Mouse (Mus musculus) limb, embryonic 14.5 days (tissue): ENCODE data around the gene Tcaf3. TPM values are rescaled to one million over a fixed set of nuclear protein-coding genes. Genes with fewer than 3 reads are reported as not detected.

Source experiments
- ATAC-seq: fragments of 200-750 bp; cut with Nextera tagmentation; 2 replicates; pipeline ENCODE4 v1.8.0; 2017; ENCODE audit warnings: low read depth, moderate number of reproducible peaks, moderate TSS enrichment; ENCODE audit not compliant: low FRiP score
- DNase-seq: peaks from one replicate; pipeline ENCODE4 v3.0.0-alpha.2; 2015; ENCODE audit warnings: low spot score
- H3K27ac ChIP-seq: fragments of 300-500 bp; sonication (generic); replicated peaks from 2 replicates; pipeline ENCODE4 v1.5.1; 2014; ENCODE audit warnings: low read depth, mild to moderate bottlenecking, low read length, moderate library complexity, mixed read lengths
- H3K27me3 ChIP-seq: fragments of 300-500 bp; sonication (generic); 2 replicates; pipeline ENCODE4 v1.6.1; 2014; ENCODE audit warnings: low read length, mixed read lengths; ENCODE audit not compliant: control insufficient read depth, insufficient read depth
- H3K36me3 ChIP-seq: fragments of 300-500 bp; sonication (generic); 2 replicates; pipeline ENCODE4 v1.6.1; 2014; ENCODE audit warnings: mild to moderate bottlenecking, low read length, moderate library complexity, mixed read lengths; ENCODE audit not compliant: control insufficient read depth, insufficient read depth
- H3K4me1 ChIP-seq: fragments of 300-500 bp; sonication (generic); 2 replicates; pipeline ENCODE4 v1.6.1; 2014; ENCODE audit warnings: antibody characterized with exemption, low read length, mixed read lengths; ENCODE audit not compliant: control insufficient read depth, insufficient read depth
- H3K4me2 ChIP-seq: fragments of 300-500 bp; sonication (generic); replicated peaks from 2 replicates; pipeline ENCODE4 v1.6.1; 2014; ENCODE audit warnings: low read depth, mild to moderate bottlenecking, low read length, moderate library complexity; ENCODE audit not compliant: severe bottlenecking
- H3K4me3 ChIP-seq: fragments of 300-500 bp; sonication (generic); replicated peaks from 2 replicates; pipeline ENCODE4 v1.5.1; 2014; ENCODE audit warnings: low read length
- H3K9ac ChIP-seq: fragments of 300-500 bp; sonication (generic); 2 replicates; pipeline ENCODE4 v1.6.1; 2014; ENCODE audit warnings: mild to moderate bottlenecking, low read depth, low read length, moderate library complexity; ENCODE audit not compliant: severe bottlenecking
- H3K9me3 ChIP-seq: fragments of 300-500 bp; sonication (generic); 2 replicates; pipeline ENCODE4 v1.6.1; 2016; ENCODE audit warnings: low read length; ENCODE audit not compliant: control insufficient read depth
- POLR2A ChIP-seq: fragments of 200-500 bp; IDR thresholded peaks from 2 replicates; pipeline ENCODE4 v1.8.0; 2012; ENCODE audit warnings: inconsistent platforms, mild to moderate bottlenecking, moderate library complexity, borderline replicate concordance; ENCODE audit not compliant: insufficient read depth, insufficient read length; ENCODE audit errors: extremely low read depth
- WGBS: fragments of 180-500 bp; shearing (Covaris S2); extraction: QIAGEN DNeasy Blood & Tissue Kit; methylation state at CpG from one replicate; pipeline ENCODE4 v1.1.7; 2014; 5-methylcytosine and 5-hydroxymethylcytosine counted together
- polyA plus RNA-seq, 2 experiments: library from polyadenylated mRNA; depleted of rRNA in 1 of 2; stranded (reverse) in 1 of 2; unstranded in 1 of 2; fragments of >200 nt; fragmentation: Nextera tagmentation in 1 of 2; extraction: Ambion mirVana in 1 of 2; gene quantifications; 2 replicates each; pipeline versions ENCODE4 v1.2.1 to v1.2.3; 2012 to 2014

Gene Tcaf3
- polyA plus RNA-seq, 2 experiments: not detected

DNA sequence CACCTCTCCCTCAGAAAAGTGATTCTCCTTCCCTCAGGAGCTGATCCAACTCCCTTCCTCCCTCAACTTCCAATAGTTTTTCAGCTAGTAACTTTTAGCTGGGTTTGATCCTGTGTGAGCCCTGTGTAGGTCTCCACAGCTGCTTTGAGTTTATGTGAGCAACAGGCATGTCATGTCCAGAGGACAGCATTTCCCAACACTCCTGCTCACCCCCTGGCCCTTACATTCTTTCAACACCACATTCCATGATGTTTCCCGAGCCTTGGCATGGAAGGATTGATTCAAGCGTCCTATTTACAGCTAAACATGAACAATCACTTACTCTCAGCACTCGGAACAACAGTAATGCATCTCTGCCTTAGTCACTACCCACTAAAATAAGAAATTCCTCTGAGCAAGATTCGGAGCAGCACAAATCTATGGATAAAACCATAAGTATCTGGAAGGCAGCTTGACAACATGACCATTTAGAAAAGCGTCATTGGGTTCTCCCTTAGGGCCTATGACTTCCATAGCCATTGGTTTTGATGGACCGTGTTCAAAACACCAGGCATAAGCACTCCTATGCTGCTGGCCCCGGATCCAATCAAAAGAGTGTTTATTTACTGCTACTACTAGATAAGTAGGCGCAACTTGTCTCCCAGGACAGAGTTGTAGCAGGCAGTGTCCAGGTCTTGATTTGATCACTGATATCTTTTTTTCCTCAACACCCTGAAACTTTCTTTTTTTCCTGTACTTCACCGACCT is 14.6 kb downstream of the Tcaf3 start:
- 53% methylated on average over 9 of the region's 9 CpGs for WGBS
- no peak for ATAC-seq
- Histone ChIP-seq H3K9me3 (no peaks in the 10 kb centered on the region), H3K27me3 (no peaks in the 10 kb centered on the region), H3K27ac (no peak overlapping the region), H3K9ac (no peak overlapping the region), H3K4me2 (no peak overlapping the region; the same call in 1 of the 2 replicates), H3K4me3 (no peak overlapping the region), H3K4me1 (no peaks in the 10 kb centered on the region), H3K36me3 (no peaks in the 10 kb centered on the region)
- no peak for TF ChIP-seq POLR2A
- DNase-seq: no peak

DNA sequence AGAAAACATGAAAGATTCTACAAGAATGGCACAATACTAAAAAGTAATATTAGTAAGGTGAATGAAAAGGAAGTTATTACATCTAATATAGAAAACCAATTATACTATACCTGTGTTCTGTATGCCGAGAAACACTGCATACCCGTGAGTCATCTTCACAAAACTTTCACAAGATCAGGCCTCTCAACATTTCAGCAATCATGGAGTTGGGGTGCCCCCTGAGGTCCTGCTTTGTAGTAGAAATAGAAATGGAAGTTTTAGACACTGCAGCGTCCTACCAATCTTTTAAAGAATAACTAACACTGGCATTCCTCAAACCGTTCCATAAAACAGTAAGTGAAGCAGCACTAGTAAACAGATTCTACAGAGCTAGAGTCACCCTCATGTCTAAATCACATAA is 18.8 kb downstream of the Tcaf3 start:
- H3K4me2 ChIP-seq: no peak overlapping the region
- no peak for TF ChIP-seq POLR2A
- H3K9me3 ChIP-seq: no peaks in the 10 kb centered on the region
- 74% methylated on average over 4 of the region's 4 CpGs for WGBS
- no peaks in the 10 kb centered on the region for H3K36me3 ChIP-seq
- DNase-seq (no peak), ATAC-seq (no peak)
- H3K4me3 ChIP-seq: no peak overlapping the region
- no peak overlapping the region for H3K27ac ChIP-seq
- no peak overlapping the region for H3K9ac ChIP-seq
- no peaks in the 10 kb centered on the region for H3K27me3 ChIP-seq
- H3K4me1 ChIP-seq: no peaks in the 10 kb centered on the region

DNA sequence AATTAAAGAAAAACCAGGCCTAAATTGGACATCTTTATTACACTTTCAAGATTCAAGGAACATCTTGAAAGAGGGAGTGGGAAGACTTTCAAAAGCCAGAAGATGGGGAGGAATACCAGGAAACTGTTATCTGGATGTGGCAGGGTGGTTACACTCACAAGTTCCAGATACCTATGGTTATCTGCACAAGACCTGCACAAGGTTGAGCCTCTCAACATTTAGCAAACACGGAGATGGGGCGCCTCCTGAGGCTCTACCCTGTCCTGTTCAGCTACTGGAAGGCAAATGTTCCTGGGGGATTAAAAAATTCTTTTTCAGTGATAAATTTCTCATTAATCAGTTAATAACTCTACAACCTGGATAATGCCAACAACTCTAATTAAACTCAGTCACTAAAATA is 20.1 kb downstream of the Tcaf3 start:
- H3K4me2 ChIP-seq: no peak overlapping the region
- H3K27me3 ChIP-seq: no peaks in the 10 kb centered on the region
- DNase-seq: no peak
- no peak overlapping the region for H3K4me3 ChIP-seq
- H3K4me1 ChIP-seq: no peaks in the 10 kb centered on the region
- no peaks in the 10 kb centered on the region for H3K36me3 ChIP-seq
- no peak overlapping the region for H3K27ac ChIP-seq
- 87% methylated on average over 2 of the region's 2 CpGs for WGBS
- ATAC-seq: no peak
- no peak overlapping the region for H3K9ac ChIP-seq
- no peaks in the 10 kb centered on the region for H3K9me3 ChIP-seq
- TF ChIP-seq POLR2A: no peak

DNA sequence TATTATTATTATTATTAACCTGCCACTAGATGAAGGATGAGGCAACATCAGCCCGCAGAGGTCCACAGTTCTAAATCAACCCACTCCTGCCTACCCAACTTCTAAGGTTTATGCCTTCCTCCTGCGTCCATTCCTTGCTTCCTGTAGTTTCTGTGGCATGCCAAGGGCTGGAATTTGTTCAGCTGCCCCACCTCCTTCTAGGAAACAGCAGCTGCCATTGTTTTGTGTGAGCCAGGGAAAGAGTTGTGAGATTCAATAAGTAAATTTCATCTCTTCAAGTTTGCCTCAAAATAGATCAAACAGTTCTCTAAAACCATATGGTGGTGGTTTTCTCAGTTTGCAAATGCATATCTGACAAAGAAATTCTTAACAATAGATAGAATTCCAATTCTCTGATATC is 29.3 kb downstream of the Tcaf3 start:
- Histone ChIP-seq H3K4me3 (no peak overlapping the region), H3K4me1 (no peaks in the 10 kb centered on the region), H3K9ac (no peak overlapping the region), H3K4me2 (no peak overlapping the region), H3K36me3 (no peaks in the 10 kb centered on the region), H3K9me3 (no peaks in the 10 kb centered on the region), H3K27ac (no peak overlapping the region), H3K27me3 (no peaks in the 10 kb centered on the region)
- DNase-seq: no peak
- no peak for TF ChIP-seq POLR2A
- 56% methylated on average over 2 of the region's 2 CpGs for whole genome bisulfite sequencing
- ATAC-seq: no peak

GRCm38 (mm10) chr6:42566076-42566598 is 31.4 kb downstream of the Tcaf3 start:
- ATAC-seq (no peak), DNase-seq (no peak)
- no peak overlapping the region for H3K4me2 ChIP-seq
- TF ChIP-seq POLR2A: no peak
- no peaks in the 10 kb centered on the region for H3K4me1 ChIP-seq
- no peaks in the 10 kb centered on the region for H3K9me3 ChIP-seq
- H3K36me3 ChIP-seq: no peaks in the 10 kb centered on the region
- H3K27me3 ChIP-seq: no peaks in the 10 kb centered on the region
- no peak overlapping the region for H3K4me3 ChIP-seq
- 83% methylated on average over 2 of the region's 2 CpGs for WGBS
- no peak overlapping the region for H3K9ac ChIP-seq
- no peak overlapping the region for H3K27ac ChIP-seq
